Mouse (Mus musculus): ENCODE results near the gene Gm5934. TPM values are rescaled to one million over a fixed set of nuclear protein-coding genes. Genes with fewer than 3 reads are reported as not detected.
"Not testable (repeated sequence)": the region's sequence is repeated elsewhere in the genome, so short reads cannot be mapped to it uniquely, and the experiment has no call there.

Gm5934 gene
- polyA plus RNA-seq (2017; shearing (Covaris generic)) = not detected

DNA sequence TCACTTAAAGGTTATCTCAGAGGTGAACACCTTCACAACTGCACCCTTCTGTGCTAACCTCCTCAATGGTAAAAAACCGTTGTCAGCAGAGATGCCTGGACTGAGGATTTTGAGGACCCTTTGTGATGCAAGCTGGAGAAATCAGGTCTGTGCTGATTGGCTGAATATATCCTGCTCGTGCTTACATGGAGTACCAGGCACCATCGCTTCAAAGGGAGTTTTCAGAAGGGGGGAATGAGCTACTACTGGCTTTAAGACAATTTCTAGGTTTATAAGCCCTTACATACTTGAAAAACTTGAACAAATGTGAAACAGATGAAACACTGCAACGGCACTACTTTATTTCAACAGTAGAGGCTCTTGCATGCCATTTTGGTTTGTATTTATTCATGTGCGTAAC is at the start of gene Gm5934:
Gm5934 (minus strand) TSS at position 101 of the 400 bp plus-strand sequence.
- not testable (repeated sequence) for ATAC-seq

Other genes with a start within 250 kb of the Gm5934 start
- gene Gm4297, start 74.1 kb upstream of the Gm5934 start, polyA plus RNA-seq (2017; shearing (Covaris generic)) = not detected